ENCODE assay signal across 7 mouse cellular contexts in genomic region chr7:12920495-12920894, GRCm38 (mm10). TPM values are rescaled to one million over a fixed set of nuclear protein-coding genes. Genes with fewer than 3 reads are reported as not detected.
DNase-seq lines count a peak whose midpoint lies in the region; ATAC-seq and TF ChIP-seq lines count a peak whose summit lies in the region.
"Not testable (repeated sequence)": the region's sequence is repeated elsewhere in the genome, so short reads cannot be mapped to it uniquely, and the experiment has no call there.
"Had no signal": no experiment of that assay in that cellular context is flagged by ENCODE, and none has a peak within 500 bp of the region (broad histone marks: within the 10 kb centered on the region; RNA-seq: fewer than 3 reads in every experiment).

No protein-coding gene starts in this region.

- not testable (repeated sequence) for H3K27me3 ChIP-seq in G1E (ENCODE audit: insufficient read depth, low read length); erythroblast, embryonic 14.5 days (ENCODE audit: control insufficient read depth); heart, embryonic 12.5 days (replicated peaks); liver, adult 2 months (ENCODE audit: control insufficient read depth, insufficient read depth, low read length); liver, embryonic 15.5 days; myocyte (ENCODE audit: control insufficient read depth, insufficient read depth, insufficient read length)

- not testable (repeated sequence) for H3K9ac ChIP-seq in heart, embryonic 12.5 days; liver, adult 2 months (ENCODE audit: low read depth, low read length); liver, embryonic 15.5 days

- DNase-seq in G1E (ENCODE audit: low spot score); liver, adult 2 months (ENCODE audit: extremely low read depth, low read depth, low spot score): not testable (repeated sequence)

- H3K36me3 ChIP-seq in G1E (replicated peaks) (peaks cover 29% of the 10 kb centered on the region), myocyte (ENCODE audit: control insufficient read depth, insufficient read depth) (peaks cover 21% of the 10 kb centered on the region)
- H3K36me3 ChIP-seq in erythroblast, embryonic 14.5 days (ENCODE audit: control insufficient read depth) = peaks cover 28% of the 10 kb centered on the region
- peaks cover 24% of the 10 kb centered on the region for H3K36me3 ChIP-seq in heart, embryonic 12.5 days
- peaks cover 21% of the 10 kb centered on the region for H3K36me3 ChIP-seq in liver, adult 2 months (ENCODE audit: control insufficient read depth, insufficient read depth, low read length)
- H3K36me3 ChIP-seq in liver, embryonic 15.5 days (replicated peaks) = peaks cover 26% of the 10 kb centered on the region

- not testable (repeated sequence) for ATAC-seq in G1E (ENCODE audit: extremely low read depth, insufficient number of reproducible peaks, low FRiP score, poor library complexity, severe bottlenecking); heart, embryonic 12.5 days (ENCODE audit: insufficient number of reproducible peaks, low FRiP score); liver, embryonic 15.5 days (ENCODE audit: insufficient read depth)

- not testable (repeated sequence) for H3K27ac ChIP-seq in heart, embryonic 12.5 days (ENCODE audit: poor library complexity, severe bottlenecking); liver, embryonic 15.5 days (replicated peaks)
- peak overlapping the region; percentile 75 for H3K27ac ChIP-seq in liver, adult 2 months (replicated peaks; ENCODE audit: insufficient read depth, low read depth, low read length)

- TF ChIP-seq POLR2A in liver, adult 2 months (IDR thresholded peaks at IDR 0.05; ENCODE audit: extremely low read depth, insufficient read depth, low read length); myocyte (IDR thresholded peaks at IDR 0.05; ENCODE audit: insufficient read length, low read depth): not testable (repeated sequence)

- H3K4me3 ChIP-seq in G1E (ENCODE audit: low read depth, low read length) (peak overlapping the region; percentile 64; the same call in 1 of the 2 replicates), myocyte (peak overlapping the region; percentile 98)
- H3K4me3 ChIP-seq in erythroblast, embryonic 14.5 days (replicated peaks) = peak overlapping the region; percentile 35
- not testable (repeated sequence) for H3K4me3 ChIP-seq in heart, embryonic 12.5 days; liver, adult 2 months (ENCODE audit: insufficient read depth, low read depth, low read length); liver, embryonic 15.5 days (replicated peaks)

- TF ChIP-seq CTCF in G1E (IDR thresholded peaks at IDR 0.05; ENCODE audit: low read depth, low read length); liver, adult 2 months (IDR thresholded peaks at IDR 0.05; ENCODE audit: low read depth, low read length): not testable (repeated sequence)

- H3K4me2 ChIP-seq in heart, embryonic 12.5 days = 0 out of 2 replicates have a peak overlapping the region, but pooled peaks have one; percentile 12
- H3K4me2 ChIP-seq in liver, embryonic 15.5 days = peak overlapping the region; percentile 90
- peak overlapping the region; percentile 45 for H3K4me2 ChIP-seq in myocyte (ENCODE audit: low read depth)

- not testable (repeated sequence) for H3K9me3 ChIP-seq in G1E (replicated peaks); erythroblast, embryonic 14.5 days (ENCODE audit: control insufficient read depth, low read length); heart, embryonic 12.5 days (replicated peaks); liver, embryonic 15.5 days (replicated peaks)

- 77% methylated on average over 7 of the region's 8 CpGs for WGBS in heart, embryonic 12.5 days
- 62% methylated on average over 7 of the region's 8 CpGs for WGBS in liver, adult 2 months
- 63% methylated on average over 7 of the region's 8 CpGs for WGBS in liver, embryonic 15.5 days (ENCODE audit: insufficient replicate concordance)

- not testable (repeated sequence) for H3ac ChIP-seq in myocyte (ENCODE audit: control insufficient read depth, insufficient read length)

- H3K79me2 ChIP-seq in liver, adult 2 months (ENCODE audit: control insufficient read depth, insufficient read depth, low read length) = not testable (repeated sequence)
- peaks cover 22% of the 10 kb centered on the region for H3K79me2 ChIP-seq in myocyte (ENCODE audit: control insufficient read depth, insufficient read depth)

- H3K4me1 ChIP-seq in G1E (ENCODE audit: insufficient read depth, low read depth, low read length) = peaks cover 26% of the 10 kb centered on the region
- H3K4me1 ChIP-seq in erythroblast, embryonic 14.5 days (ENCODE audit: control insufficient read depth) = peaks cover 38% of the 10 kb centered on the region
- peaks cover 14% of the 10 kb centered on the region for H3K4me1 ChIP-seq in heart, embryonic 12.5 days (replicated peaks)
- H3K4me1 ChIP-seq in liver, adult 2 months (ENCODE audit: control insufficient read depth, insufficient read depth, low read length) = peaks cover 11% of the 10 kb centered on the region
- H3K4me1 ChIP-seq in liver, embryonic 15.5 days (replicated peaks) = peaks cover 34% of the 10 kb centered on the region

RNA-seq across cellular contexts. Expression of gene Rps5, which starts 1.6 kb away (rescaled TPM):
- total RNA-seq in G1E (2014; fragmentation: Nextera tagmentation) = 1,720 and 1,839 TPM in 2 replicates
- total RNA-seq in G1E (2017) = 880 and 1,074 TPM in 2 replicates
- polyA plus RNA-seq in G1E (2012) = 1,806 and 2,694 TPM in 2 replicates
- 328 and 368 TPM in 2 replicates for polyA plus RNA-seq in erythroblast, embryonic 14.5 days (2012)
- polyA plus RNA-seq in heart, embryonic 12.5 days (2016; fragmentation: Nextera tagmentation; extraction: Ambion mirVana) = 456 and 474 TPM in 2 replicates
- total RNA-seq in liver, adult 2 months (2014; rRNA removed) = 773 and 998 TPM in 2 replicates
- 789 and 798 TPM in 2 replicates for polyA plus RNA-seq in liver, adult 2 months (2012; rRNA removed)
- 541 and 547 TPM in 2 replicates for polyA plus RNA-seq in liver, embryonic 15.5 days (2015; fragmentation: Nextera tagmentation; extraction: Ambion mirVana)
- 2,432 TPM for polyA plus RNA-seq in myocyte (2012; fragmentation: generic; extraction: Trizol)

RNA-seq across cellular contexts. Expression of gene Rnf225, which starts 6.7 kb away (rescaled TPM):
- total RNA-seq in G1E (2014; fragmentation: Nextera tagmentation) (0.29 and 0.98 TPM in 2 replicates), G1E (2017) (0.76 and 0.81 TPM in 2 replicates)
- polyA plus RNA-seq in G1E (2012) (1.0 and 1.3 TPM in 2 replicates), myocyte (2012; fragmentation: generic; extraction: Trizol) (0.91 TPM)
- 0.11 and 0.14 TPM in 2 replicates for polyA plus RNA-seq in erythroblast, embryonic 14.5 days (2012)
- polyA plus RNA-seq in heart, embryonic 12.5 days (2016; fragmentation: Nextera tagmentation; extraction: Ambion mirVana) = 0.95 and 1.1 TPM in 2 replicates
- 0.09 and 0.47 TPM in 2 replicates for total RNA-seq in liver, adult 2 months (2014; rRNA removed)
- 0.45 and 0.65 TPM in 2 replicates for polyA plus RNA-seq in liver, adult 2 months (2012; rRNA removed)
- polyA plus RNA-seq in liver, embryonic 15.5 days (2015; fragmentation: Nextera tagmentation; extraction: Ambion mirVana) = 0.08 and 0.20 TPM in 2 replicates
- polyA plus RNA-seq: activated CD4-positive, CD25-positive, alpha-beta regulatory T cell, adult 4 months had no signal

RNA-seq across cellular contexts. Expression of gene Zscan22, which starts 22.9 kb away (rescaled TPM):
- total RNA-seq in G1E (2014; fragmentation: Nextera tagmentation) (23.9 and 25.0 TPM in 2 replicates), G1E (2017) (4.1 and 4.5 TPM in 2 replicates)
- polyA plus RNA-seq in G1E (2012) (2.8 and 3.5 TPM in 2 replicates), myocyte (2012; fragmentation: generic; extraction: Trizol) (3.1 TPM)
- 0.04 TPM in 2 replicates for polyA plus RNA-seq in erythroblast, embryonic 14.5 days (2012)
- polyA plus RNA-seq in heart, embryonic 12.5 days (2016; fragmentation: Nextera tagmentation; extraction: Ambion mirVana) = 10.9 and 11.3 TPM in 2 replicates
- total RNA-seq in liver, adult 2 months (2014; rRNA removed) = 1.2 and 1.5 TPM in 2 replicates
- polyA plus RNA-seq in liver, adult 2 months (2012; rRNA removed) = 5.7 and 6.6 TPM in 2 replicates
- 3.4 and 3.9 TPM in 2 replicates for polyA plus RNA-seq in liver, embryonic 15.5 days (2015; fragmentation: Nextera tagmentation; extraction: Ambion mirVana)

RNA-seq across cellular contexts. Expression of gene Zfp128, which starts 39.5 kb away (rescaled TPM):
- total RNA-seq in G1E (2014; fragmentation: Nextera tagmentation) (8.3 and 9.3 TPM in 2 replicates), G1E (2017) (3.8 and 4.5 TPM in 2 replicates)
- polyA plus RNA-seq in G1E (2012) (0.61 and 0.72 TPM in 2 replicates), myocyte (2012; fragmentation: generic; extraction: Trizol) (1.2 TPM)
- 0.02 TPM in 1 of 2 replicates, not detected in the other for polyA plus RNA-seq in erythroblast, embryonic 14.5 days (2012)
- polyA plus RNA-seq in heart, embryonic 12.5 days (2016; fragmentation: Nextera tagmentation; extraction: Ambion mirVana) = 3.0 and 3.2 TPM in 2 replicates
- total RNA-seq in liver, adult 2 months (2014; rRNA removed) = 1.7 and 2.1 TPM in 2 replicates
- 0.46 and 0.58 TPM in 2 replicates for polyA plus RNA-seq in liver, adult 2 months (2012; rRNA removed)
- polyA plus RNA-seq in liver, embryonic 15.5 days (2015; fragmentation: Nextera tagmentation; extraction: Ambion mirVana) = 0.47 and 0.62 TPM in 2 replicates

RNA-seq across cellular contexts. Expression of gene Zfp324, which starts 45.1 kb away (rescaled TPM):
- 3.7 and 5.9 TPM in 2 replicates for total RNA-seq in G1E (2014; fragmentation: Nextera tagmentation)
- 6.2 and 7.0 TPM in 2 replicates for total RNA-seq in G1E (2017)
- 2.4 and 2.7 TPM in 2 replicates for polyA plus RNA-seq in G1E (2012)
- 0.27 and 0.38 TPM in 2 replicates for polyA plus RNA-seq in erythroblast, embryonic 14.5 days (2012)
- polyA plus RNA-seq in heart, embryonic 12.5 days (2016; fragmentation: Nextera tagmentation; extraction: Ambion mirVana) = 7.8 and 8.0 TPM in 2 replicates
- total RNA-seq in liver, adult 2 months (2014; rRNA removed) = 3.9 and 4.1 TPM in 2 replicates
- polyA plus RNA-seq in liver, adult 2 months (2012; rRNA removed) = 3.4 and 5.2 TPM in 2 replicates
- polyA plus RNA-seq in liver, embryonic 15.5 days (2015; fragmentation: Nextera tagmentation; extraction: Ambion mirVana) = 2.5 and 2.7 TPM in 2 replicates
- 1.9 TPM for polyA plus RNA-seq in myocyte (2012; fragmentation: generic; extraction: Trizol)

Comparison
In these comparisons a context has a peak if more than half of its experiments do, and no peak if none do; other contexts are left out.
1. H3K4me2 ChIP-seq: peak in every context shown above with its lines; median percentile 90 in liver, embryonic 15.5 days; 45 in myocyte; 12 in heart, embryonic 12.5 days.